Mouse (Mus musculus): ENCODE data around the gene Rnf41.

Gene Rnf41

GRCm38 (mm10) chr10:128411211-128412054, at the start of gene Rnf41, which contains the start of gene Nabp2:
Rnf41 (plus strand) TSS chr10:128411657.
Nabp2 (minus strand) TSS chr10:128411492.
- peak; percentile 76 for ATAC-seq (ENCODE audit: insufficient number of reproducible peaks, low FRiP score, low TSS enrichment)

- ATAC-seq (ENCODE audit: insufficient number of reproducible peaks, low FRiP score, low TSS enrichment): no peak
These were observed 49.6 kb upstream of the Rnf41 start for GRCm38 (mm10) chr10:128361836-128362235.

GRCm38 (mm10) chr10:128362568-128362967, 48.9 kb upstream of the Rnf41 start:
- ATAC-seq (ENCODE audit: insufficient number of reproducible peaks, low FRiP score, low TSS enrichment): no peak

- no peak for ATAC-seq (ENCODE audit: insufficient number of reproducible peaks, low FRiP score, low TSS enrichment)
These were observed 43.5 kb upstream of the Rnf41 start for GRCm38 (mm10) chr10:128367899-128368401.

- ATAC-seq (ENCODE audit: insufficient number of reproducible peaks, low FRiP score, low TSS enrichment): peak; percentile 91
These were observed 42.8 kb upstream of the Rnf41 start, which contains the start of gene Coq10a for GRCm38 (mm10) chr10:128368402-128369217. Coq10a (minus strand) TSS chr10:128368997.

GRCm38 (mm10) chr10:128369218-128369543, 42.3 kb upstream of the Rnf41 start:
- ATAC-seq (ENCODE audit: insufficient number of reproducible peaks, low FRiP score, low TSS enrichment): no peak

GRCm38 (mm10) chr10:128369599-128369998, 41.9 kb upstream of the Rnf41 start:
- no peak for ATAC-seq (ENCODE audit: insufficient number of reproducible peaks, low FRiP score, low TSS enrichment)

GRCm38 (mm10) chr10:128370021-128370420, 41.4 kb upstream of the Rnf41 start:
- ATAC-seq (ENCODE audit: insufficient number of reproducible peaks, low FRiP score, low TSS enrichment): no peak

- ATAC-seq (ENCODE audit: insufficient number of reproducible peaks, low FRiP score, low TSS enrichment): no peak
These were observed 40.9 kb upstream of the Rnf41 start for GRCm38 (mm10) chr10:128370601-128371000.

GRCm38 (mm10) chr10:128372142-128372541, 39.3 kb upstream of the Rnf41 start:
- ATAC-seq (ENCODE audit: insufficient number of reproducible peaks, low FRiP score, low TSS enrichment): no peak

- ATAC-seq (ENCODE audit: insufficient number of reproducible peaks, low FRiP score, low TSS enrichment): no peak
These were observed 38.3 kb upstream of the Rnf41 start for GRCm38 (mm10) chr10:128372989-128373748.

- no peak for ATAC-seq (ENCODE audit: insufficient number of reproducible peaks, low FRiP score, low TSS enrichment)
These were observed 37.1 kb upstream of the Rnf41 start for GRCm38 (mm10) chr10:128374393-128374792.

- no peak for ATAC-seq (ENCODE audit: insufficient number of reproducible peaks, low FRiP score, low TSS enrichment)
These were observed 35.4 kb upstream of the Rnf41 start for GRCm38 (mm10) chr10:128376099-128376454.

- ATAC-seq (ENCODE audit: insufficient number of reproducible peaks, low FRiP score, low TSS enrichment): peak; percentile 72
These were observed 34.8 kb upstream of the Rnf41 start, which contains the start of gene Ankrd52 for GRCm38 (mm10) chr10:128376455-128377211. Ankrd52 (plus strand) TSS chr10:128377115.

GRCm38 (mm10) chr10:128377222-128377939, 34.1 kb upstream of the Rnf41 start:
- ATAC-seq (ENCODE audit: insufficient number of reproducible peaks, low FRiP score, low TSS enrichment): peak; percentile 15; the same call in 1 of the 2 replicates

GRCm38 (mm10) chr10:128377940-128378448, 33.5 kb upstream of the Rnf41 start:
- ATAC-seq (ENCODE audit: insufficient number of reproducible peaks, low FRiP score, low TSS enrichment): no peak

- no peak for ATAC-seq (ENCODE audit: insufficient number of reproducible peaks, low FRiP score, low TSS enrichment)
These were observed 33.0 kb upstream of the Rnf41 start for GRCm38 (mm10) chr10:128378462-128378861.

GRCm38 (mm10) chr10:128379260-128379659, 32.2 kb upstream of the Rnf41 start:
- no peak for ATAC-seq (ENCODE audit: insufficient number of reproducible peaks, low FRiP score, low TSS enrichment)

- ATAC-seq (ENCODE audit: insufficient number of reproducible peaks, low FRiP score, low TSS enrichment): no peak
These were observed 30.9 kb upstream of the Rnf41 start for GRCm38 (mm10) chr10:128380565-128380964.

All from cerebellum, adult (tissue).